Mouse (Mus musculus): ENCODE measurements around the gene Arvcf. TPM values are rescaled to one million over a fixed set of nuclear protein-coding genes. Genes with fewer than 3 reads are reported as not detected.

Arvcf gene
- polyA plus RNA-seq, 2 experiments, result 6.4 to 7.4 TPM

DNA sequence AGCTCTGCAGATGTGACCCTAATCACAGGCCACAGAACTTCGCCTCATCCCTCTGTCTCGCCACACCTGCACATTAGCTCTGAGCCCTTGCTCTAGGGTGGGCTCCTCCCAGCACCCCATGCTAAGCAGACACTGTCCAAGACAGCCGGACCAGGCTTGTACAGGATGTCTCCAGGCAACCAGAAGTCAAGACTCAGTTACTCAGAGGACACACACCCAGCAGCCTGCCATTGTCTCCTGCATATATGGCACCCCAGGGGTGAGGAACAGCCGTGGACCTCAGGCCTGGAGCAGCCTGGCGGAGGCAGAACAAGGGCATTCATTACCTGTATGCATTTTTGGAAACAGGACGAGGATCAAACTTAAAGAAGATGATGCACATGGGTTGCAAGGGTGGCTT is 24.0 kb upstream of the Arvcf start:
- TF ChIP-seq EP300 (IDR thresholded peaks at IDR 0.05; ENCODE audit: low read depth), result no peak
- TF ChIP-seq CTCF (IDR thresholded peaks at IDR 0.05; ENCODE audit: low read depth), result no peak
- Histone ChIP-seq H3K27ac (no peak overlapping the region), H3K27me3 (ENCODE audit: control insufficient read depth, insufficient read depth, low read length) (no peaks in the 10 kb centered on the region), H3K9ac (replicated peaks) (no peak overlapping the region), H3K9me3 (ENCODE audit: control insufficient read depth, low read length) (no peaks in the 10 kb centered on the region), H3K4me2 (ENCODE audit: low read depth) (no peak overlapping the region), H3K36me3 (replicated peaks; ENCODE audit: control insufficient read depth, insufficient read depth, low read depth) (peaks cover 32% of the 10 kb centered on the region), H3K4me3 (ENCODE audit: insufficient read depth in 1 of 2, low read depth in 2 of 2, low read length in 2 of 2) (no peak overlapping the region), H3K4me1 (replicated peaks; ENCODE audit: control insufficient read depth in 2 of 2, insufficient read depth in 2 of 2, low read length in 1 of 2) (no peaks in the 10 kb centered on the region)
- no peak for ATAC-seq (ENCODE audit: insufficient read depth)
- DNase-seq (ENCODE audit: low read depth in 3 of 3, low spot score in 3 of 3), result no peak
- WGBS (ENCODE audit: insufficient replicate concordance), result 79% methylated on average over 6 of the region's 6 CpGs

DNA sequence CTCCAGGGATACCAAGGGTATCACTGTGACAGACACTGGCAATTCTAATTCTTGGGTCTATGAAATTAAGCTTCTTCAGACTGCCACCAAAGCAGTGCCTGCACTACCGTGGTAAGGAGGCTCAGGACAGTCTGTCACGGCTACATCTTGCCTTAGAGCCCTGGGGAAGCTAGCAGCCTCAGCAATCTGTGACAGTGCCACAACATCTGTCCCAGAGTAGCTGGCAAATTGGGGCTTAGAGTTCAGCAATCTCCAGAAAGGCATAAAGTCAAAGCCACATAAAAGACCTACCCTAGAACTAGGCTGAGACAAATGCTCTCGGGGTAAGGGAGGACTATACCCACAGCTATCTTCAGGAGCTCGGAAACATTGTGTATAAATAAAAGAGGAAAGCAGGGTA is 22.2 kb upstream of the Arvcf start:
- TF ChIP-seq EP300 (IDR thresholded peaks at IDR 0.05; ENCODE audit: low read depth), result no peak
- TF ChIP-seq CTCF (IDR thresholded peaks at IDR 0.05; ENCODE audit: low read depth), result no peak
- no peak overlapping the region for H3K27ac ChIP-seq
- H3K4me1 ChIP-seq (replicated peaks; ENCODE audit: control insufficient read depth in 2 of 2, insufficient read depth in 2 of 2, low read length in 1 of 2), result no peaks in the 10 kb centered on the region
- no peaks in the 10 kb centered on the region for H3K27me3 ChIP-seq (ENCODE audit: control insufficient read depth, insufficient read depth, low read length)
- H3K9me3 ChIP-seq (ENCODE audit: control insufficient read depth, low read length), result no peaks in the 10 kb centered on the region
- no peak overlapping the region for H3K9ac ChIP-seq (replicated peaks)
- H3K36me3 ChIP-seq (replicated peaks; ENCODE audit: control insufficient read depth, insufficient read depth, low read depth), result peaks cover 25% of the 10 kb centered on the region
- DNase-seq (ENCODE audit: low read depth in 3 of 3, low spot score in 3 of 3) (no peak), ATAC-seq (ENCODE audit: insufficient read depth) (no peak)
- no peak overlapping the region for H3K4me3 ChIP-seq (ENCODE audit: insufficient read depth in 1 of 2, low read depth in 2 of 2, low read length in 2 of 2)
- H3K4me2 ChIP-seq (ENCODE audit: low read depth), result no peak overlapping the region
- 64% methylated on average over 4 of the region's 4 CpGs for WGBS (ENCODE audit: insufficient replicate concordance)

- Histone ChIP-seq H3K4me2 (ENCODE audit: low read depth) (no peak overlapping the region), H3K9me3 (ENCODE audit: control insufficient read depth, low read length) (no peaks in the 10 kb centered on the region), H3K4me1 (replicated peaks; ENCODE audit: control insufficient read depth in 2 of 2, insufficient read depth in 2 of 2, low read length in 1 of 2) (no peaks in the 10 kb centered on the region), H3K27ac (no peak overlapping the region), H3K4me3 (ENCODE audit: insufficient read depth in 1 of 2, low read depth in 2 of 2, low read length in 2 of 2) (no peak overlapping the region), H3K36me3 (replicated peaks; ENCODE audit: control insufficient read depth, insufficient read depth, low read depth) (peaks cover 12% of the 10 kb centered on the region), H3K27me3 (ENCODE audit: control insufficient read depth, insufficient read depth, low read length) (no peaks in the 10 kb centered on the region), H3K9ac (replicated peaks) (no peak overlapping the region)
- whole genome bisulfite sequencing (ENCODE audit: insufficient replicate concordance), result 83% methylated on average over 9 of the region's 9 CpGs
- ATAC-seq (ENCODE audit: insufficient read depth) (no peak), DNase-seq (ENCODE audit: low read depth in 3 of 3, low spot score in 3 of 3) (no peak)
- TF ChIP-seq EP300 (IDR thresholded peaks at IDR 0.05; ENCODE audit: low read depth) (no peak), CTCF (IDR thresholded peaks at IDR 0.05; ENCODE audit: low read depth) (no peak)
Measured at GRCm38 (mm10) chr16:18327936-18328335, 20.0 kb upstream of the Arvcf start.

- ATAC-seq (ENCODE audit: insufficient read depth), result no peak
- no peak overlapping the region for H3K4me2 ChIP-seq (ENCODE audit: low read depth)
- no peaks in the 10 kb centered on the region for H3K4me1 ChIP-seq (replicated peaks; ENCODE audit: control insufficient read depth in 2 of 2, insufficient read depth in 2 of 2, low read length in 1 of 2)
Measured at GRCm38 (mm10) chr16:18328524-18328923, 19.5 kb upstream of the Arvcf start.

DNA sequence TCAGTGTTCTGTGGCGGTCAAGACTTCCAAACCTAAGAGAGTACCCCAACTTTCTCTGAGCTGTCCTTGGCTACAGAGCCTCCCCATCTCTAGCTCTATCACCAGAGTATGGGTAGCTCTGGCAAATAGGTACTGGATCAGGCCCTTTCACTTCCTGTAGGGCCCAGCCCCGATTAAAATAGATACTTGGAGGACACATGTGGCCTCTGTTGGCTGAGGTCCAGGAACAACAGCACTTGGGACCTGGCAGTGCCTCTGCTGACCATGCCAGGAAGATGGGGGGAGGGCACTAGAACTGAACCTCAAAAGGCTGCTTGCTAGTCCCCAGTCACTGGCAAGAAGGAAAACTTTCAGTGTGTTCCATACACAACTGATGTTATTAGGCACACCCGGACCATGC is 14.0 kb upstream of the Arvcf start:
- Histone ChIP-seq H3K27ac (no peak overlapping the region), H3K4me1 (replicated peaks; ENCODE audit: control insufficient read depth in 2 of 2, insufficient read depth in 2 of 2, low read length in 1 of 2) (no peaks in the 10 kb centered on the region), H3K36me3 (replicated peaks; ENCODE audit: control insufficient read depth, insufficient read depth, low read depth) (peaks cover 47% of the 10 kb centered on the region), H3K27me3 (ENCODE audit: control insufficient read depth, insufficient read depth, low read length) (no peaks in the 10 kb centered on the region), H3K4me3 (ENCODE audit: insufficient read depth in 1 of 2, low read depth in 2 of 2, low read length in 2 of 2) (no peak overlapping the region), H3K9me3 (ENCODE audit: control insufficient read depth, low read length) (no peaks in the 10 kb centered on the region), H3K9ac (replicated peaks) (no peak overlapping the region), H3K4me2 (ENCODE audit: low read depth) (no peak overlapping the region)
- 75% methylated on average over 3 of the region's 3 CpGs for WGBS (ENCODE audit: insufficient replicate concordance)
- DNase-seq (ENCODE audit: low read depth in 3 of 3, low spot score in 3 of 3) (no peak), ATAC-seq (ENCODE audit: insufficient read depth) (no peak)
- no peak for TF ChIP-seq EP300 (IDR thresholded peaks at IDR 0.05; ENCODE audit: low read depth)
- TF ChIP-seq CTCF (IDR thresholded peaks at IDR 0.05; ENCODE audit: low read depth), result no peak

More at GRCm38 (mm10) chr16:18328524-18328923, 19.5 kb upstream of the Arvcf start:
- Histone ChIP-seq H3K36me3 (replicated peaks; ENCODE audit: control insufficient read depth, insufficient read depth, low read depth) (peaks cover 13% of the 10 kb centered on the region), H3K4me3 (ENCODE audit: insufficient read depth in 1 of 2, low read depth in 2 of 2, low read length in 2 of 2) (no peak overlapping the region), H3K27me3 (ENCODE audit: control insufficient read depth, insufficient read depth, low read length) (no peaks in the 10 kb centered on the region), H3K27ac (no peak overlapping the region), H3K9me3 (ENCODE audit: control insufficient read depth, low read length) (no peaks in the 10 kb centered on the region), H3K9ac (replicated peaks) (no peak overlapping the region)
- no peak for DNase-seq (ENCODE audit: low read depth in 3 of 3, low spot score in 3 of 3)
- no peak for TF ChIP-seq CTCF (IDR thresholded peaks at IDR 0.05; ENCODE audit: low read depth)
- no peak for TF ChIP-seq EP300 (IDR thresholded peaks at IDR 0.05; ENCODE audit: low read depth)
- WGBS (ENCODE audit: insufficient replicate concordance), result 73% methylated on average over 1 of the region's 1 CpGs
